Mouse (Mus musculus): ENCODE data around the gene 4930449I24Rik. TPM values are rescaled to one million over a fixed set of nuclear protein-coding genes. Genes with fewer than 3 reads are reported as not detected.
"Not testable (repeated sequence)": the region's sequence is repeated elsewhere in the genome, so short reads cannot be mapped to it uniquely, and the experiment has no call there.

The 4930449I24Rik gene
- polyA plus RNA-seq, 1 experiment from 2014 or later, result not detected

- H3K4me2 ChIP-seq (replicated peaks; ENCODE audit: low read depth, low read length); H3K4me3 ChIP-seq (ENCODE audit: low read length); H3K9ac ChIP-seq (replicated peaks; ENCODE audit: low read length); ATAC-seq (ENCODE audit: low FRiP score, low TSS enrichment); H3K27ac ChIP-seq (ENCODE audit: low read length); H3K4me1 ChIP-seq (ENCODE audit: insufficient read depth, low read length); H3K27me3 ChIP-seq (ENCODE audit: insufficient read depth, low read length); H3K36me3 ChIP-seq (ENCODE audit: insufficient read depth, low read length); H3K9me3 ChIP-seq (ENCODE audit: low read length): not testable (repeated sequence)
- WGBS, result 10% methylated on average over 3 of the region's 4 CpGs
These were observed 13.2 kb upstream of the 4930449I24Rik start for GRCm38 (mm10) chr5:146488959-146489358.

GRCm38 (mm10) chr5:146491063-146491462 lies 11.1 kb upstream of the 4930449I24Rik start, which contains the start of gene Gm6370:
Gene Gm6370 (plus strand): TSS chr5:146491363.
- WGBS, result no CpG with 5 or more reads among the region's 5 CpGs

GRCm38 (mm10) chr5:146513823-146514222 lies 11.6 kb downstream of the 4930449I24Rik start, which contains the start of gene Gm3402:
Gene Gm3402 (plus strand): TSS chr5:146514123.
- H3K36me3 ChIP-seq (ENCODE audit: insufficient read depth, low read length); H3K4me1 ChIP-seq (ENCODE audit: insufficient read depth, low read length); H3K4me2 ChIP-seq (replicated peaks; ENCODE audit: low read depth, low read length); ATAC-seq (ENCODE audit: low FRiP score, low TSS enrichment); H3K27me3 ChIP-seq (ENCODE audit: insufficient read depth, low read length); H3K27ac ChIP-seq (ENCODE audit: low read length); H3K9ac ChIP-seq (replicated peaks; ENCODE audit: low read length); H3K9me3 ChIP-seq (ENCODE audit: low read length); H3K4me3 ChIP-seq (ENCODE audit: low read length): not testable (repeated sequence)
- no CpG with 5 or more reads among the region's 5 CpGs for WGBS

More at GRCm38 (mm10) chr5:146491063-146491462, 11.1 kb upstream of the 4930449I24Rik start, which contains the start of gene Gm6370:
- H3K9me3 ChIP-seq (ENCODE audit: low read length); ATAC-seq (ENCODE audit: low FRiP score, low TSS enrichment); H3K9ac ChIP-seq (replicated peaks; ENCODE audit: low read length); H3K4me1 ChIP-seq (ENCODE audit: insufficient read depth, low read length); H3K27ac ChIP-seq (ENCODE audit: low read length); H3K36me3 ChIP-seq (ENCODE audit: insufficient read depth, low read length); H3K4me3 ChIP-seq (ENCODE audit: low read length); H3K27me3 ChIP-seq (ENCODE audit: insufficient read depth, low read length); H3K4me2 ChIP-seq (replicated peaks; ENCODE audit: low read depth, low read length): not testable (repeated sequence)

GRCm38 (mm10) chr5:146525501-146525900 lies 23.3 kb downstream of the 4930449I24Rik start, which contains the start of gene Gm3404:
Gene Gm3404 (plus strand): TSS chr5:146525801.
- H3K27me3 ChIP-seq (ENCODE audit: insufficient read depth, low read length); H3K9me3 ChIP-seq (ENCODE audit: low read length); H3K4me3 ChIP-seq (ENCODE audit: low read length); H3K4me1 ChIP-seq (ENCODE audit: insufficient read depth, low read length); H3K36me3 ChIP-seq (ENCODE audit: insufficient read depth, low read length); H3K9ac ChIP-seq (replicated peaks; ENCODE audit: low read length); H3K27ac ChIP-seq (ENCODE audit: low read length); ATAC-seq (ENCODE audit: low FRiP score, low TSS enrichment); H3K4me2 ChIP-seq (replicated peaks; ENCODE audit: low read depth, low read length): not testable (repeated sequence)
- 100% methylated on average over 2 of the region's 3 CpGs for WGBS

- H3K4me2 ChIP-seq (replicated peaks; ENCODE audit: low read depth, low read length); H3K36me3 ChIP-seq (ENCODE audit: insufficient read depth, low read length); H3K4me3 ChIP-seq (ENCODE audit: low read length); H3K4me1 ChIP-seq (ENCODE audit: insufficient read depth, low read length); H3K9me3 ChIP-seq (ENCODE audit: low read length); ATAC-seq (ENCODE audit: low FRiP score, low TSS enrichment); H3K27ac ChIP-seq (ENCODE audit: low read length); H3K9ac ChIP-seq (replicated peaks; ENCODE audit: low read length); H3K27me3 ChIP-seq (ENCODE audit: insufficient read depth, low read length): not testable (repeated sequence)
- WGBS, result no CpG with 5 or more reads among the region's 3 CpGs
These were observed 35.1 kb downstream of the 4930449I24Rik start, which contains the start of gene Gm3409 for GRCm38 (mm10) chr5:146537347-146537746. Gene Gm3409 (plus strand): TSS chr5:146537647.

Other genes starting within 250 kb of the 4930449I24Rik start
- gene Wasf3, start 117.4 kb upstream of the 4930449I24Rik start, polyA plus RNA-seq (2015; fragmentation: Nextera tagmentation; extraction: Ambion mirVana), result 3.0 and 3.5 TPM in 2 replicates
- gene Gm6408, start 20.4 kb upstream of the 4930449I24Rik start, polyA plus RNA-seq (2015; fragmentation: Nextera tagmentation; extraction: Ambion mirVana), result not detected in 2 replicates
- gene Gm6370, start 11.0 kb upstream of the 4930449I24Rik start, polyA plus RNA-seq (2015; fragmentation: Nextera tagmentation; extraction: Ambion mirVana), result not detected in 2 replicates
- not detected in 2 replicates for gene Gm3402, start 11.7 kb downstream of the 4930449I24Rik start, polyA plus RNA-seq (2015; fragmentation: Nextera tagmentation; extraction: Ambion mirVana)
- not detected in 2 replicates for gene Gm3404, start 23.4 kb downstream of the 4930449I24Rik start, polyA plus RNA-seq (2015; fragmentation: Nextera tagmentation; extraction: Ambion mirVana)
- not detected in 2 replicates for gene Gm3409, start 35.2 kb downstream of the 4930449I24Rik start, polyA plus RNA-seq (2015; fragmentation: Nextera tagmentation; extraction: Ambion mirVana)
- gene Gm3415, start 53.7 kb downstream of the 4930449I24Rik start, polyA plus RNA-seq (2015; fragmentation: Nextera tagmentation; extraction: Ambion mirVana), result not detected in 2 replicates
- gene Gpr12, start 82.8 kb downstream of the 4930449I24Rik start, polyA plus RNA-seq (2015; fragmentation: Nextera tagmentation; extraction: Ambion mirVana), result 0.76 and 1.1 TPM in 2 replicates

All from kidney, embryonic 16.5 days (tissue).